Mouse (Mus musculus) cerebellum, adult 2 months (tissue): ENCODE results near the gene Trim15.

ENCODE experiments used
- CTCF ChIP-seq: fragments of 200-500 bp; IDR thresholded peaks from 2 replicates; pipeline ENCODE4 v1.5.1; 2011; ENCODE audit warnings: low read depth, mild to moderate bottlenecking, control low read depth, low read length, moderate library complexity, borderline replicate concordance; ENCODE audit not compliant: insufficient read depth
- POLR2A ChIP-seq: fragments of 200-500 bp; IDR thresholded peaks from 2 replicates; pipeline ENCODE4 v1.6.1; 2011; ENCODE audit warnings: low read length, control low read depth, borderline replicate concordance; ENCODE audit not compliant: insufficient read depth

DNA sequence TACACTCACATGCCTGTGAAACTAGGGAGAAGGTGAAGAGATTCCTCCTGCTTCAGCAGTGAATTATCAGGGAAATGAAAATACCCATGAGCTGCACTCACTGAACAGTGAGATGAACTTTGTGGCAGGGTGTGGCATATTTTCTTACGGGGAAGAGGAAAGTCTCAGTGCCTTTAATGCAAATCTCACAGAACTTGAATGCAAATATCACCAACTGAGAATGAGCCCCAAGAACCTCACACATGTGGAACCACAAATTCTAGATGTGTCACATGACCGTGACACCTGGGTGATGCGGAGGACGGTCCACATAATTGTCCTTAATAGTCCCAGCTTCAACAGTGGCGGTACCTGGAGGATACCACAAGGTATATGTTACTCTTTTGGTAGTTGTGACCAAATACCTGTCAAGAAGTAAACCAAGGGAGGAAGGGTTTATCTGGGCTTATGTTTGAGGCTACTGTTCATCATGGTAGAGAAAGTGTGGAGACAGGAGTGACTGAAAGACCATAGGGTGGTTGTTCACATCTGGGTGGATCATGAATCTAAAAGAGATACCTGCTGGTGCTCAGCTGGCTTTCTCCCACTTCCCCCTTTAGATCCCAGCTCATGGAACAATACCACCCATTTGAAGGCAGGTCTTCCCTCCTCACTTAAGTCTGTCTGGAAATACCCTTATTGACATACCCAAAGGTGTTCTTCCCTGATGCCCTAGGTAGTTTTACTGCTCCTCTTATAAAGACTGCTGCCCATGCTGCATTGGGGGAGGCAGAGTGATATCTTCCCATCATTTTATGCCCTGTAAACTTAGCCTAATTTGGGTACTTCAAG, 23.3 kb upstream of the Trim15 start, which contains the start of gene Trim40:
- no peak for TF ChIP-seq CTCF
- no peak for TF ChIP-seq POLR2A
